Mouse (Mus musculus) lung, postnatal 25 days (tissue): ENCODE measurements around the gene Smo.
A peak's percentile ranks its signal among the peaks of the same experiment; 100 is the strongest.

ENCODE experiments used
- DNase-seq: peaks from one replicate; pipeline ENCODE4 v3.0.0; 2022; ENCODE audit warnings: low spot score

The Smo gene

GRCm38 (mm10) chr6:29776542-29777237 lies 41.4 kb downstream of the Smo start:
- DNase-seq, result no peak

DNA sequence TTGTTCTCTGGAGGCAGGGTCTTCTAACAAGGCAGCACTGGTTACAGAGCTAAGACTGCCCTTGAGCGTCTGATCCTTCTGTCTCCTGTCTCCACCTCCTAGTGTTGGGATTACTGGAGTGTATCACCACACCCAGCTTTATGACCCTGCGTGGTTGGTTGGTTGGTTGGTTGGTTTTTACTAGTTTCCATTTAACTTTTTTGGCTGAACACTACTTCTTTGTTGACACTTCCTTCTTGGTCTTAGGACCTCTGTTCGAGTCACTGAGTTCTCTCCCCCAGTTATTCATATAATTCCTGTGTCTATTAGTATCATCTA lies 41.9 kb downstream of the Smo start:
- DNase-seq, result no peak

- no peak for DNase-seq
Observed at GRCm38 (mm10) chr6:29780082-29780481, 44.8 kb downstream of the Smo start.

- DNase-seq, result no peak
Observed at GRCm38 (mm10) chr6:29780571-29780970, 45.3 kb downstream of the Smo start.

DNA sequence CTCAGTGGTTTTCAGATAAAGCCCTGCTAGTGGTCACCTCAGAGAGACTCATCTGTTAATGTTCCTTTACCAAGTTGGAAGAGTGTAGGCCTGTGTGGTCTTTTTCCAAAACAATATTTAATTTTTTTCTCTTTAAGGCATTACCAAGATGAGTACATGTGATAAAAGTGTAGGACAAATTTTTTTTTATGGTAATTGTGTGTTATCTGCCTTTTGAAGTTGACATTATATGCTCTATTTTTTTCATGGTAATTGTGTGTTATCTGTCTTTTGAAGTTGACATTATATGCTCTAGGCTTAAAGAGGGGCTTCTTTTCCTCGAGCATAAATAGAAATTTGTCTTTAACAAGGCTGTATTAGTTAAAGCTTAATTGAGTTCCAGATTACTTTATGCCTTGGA lies 46.9 kb downstream of the Smo start:
- no peak for DNase-seq

DNA sequence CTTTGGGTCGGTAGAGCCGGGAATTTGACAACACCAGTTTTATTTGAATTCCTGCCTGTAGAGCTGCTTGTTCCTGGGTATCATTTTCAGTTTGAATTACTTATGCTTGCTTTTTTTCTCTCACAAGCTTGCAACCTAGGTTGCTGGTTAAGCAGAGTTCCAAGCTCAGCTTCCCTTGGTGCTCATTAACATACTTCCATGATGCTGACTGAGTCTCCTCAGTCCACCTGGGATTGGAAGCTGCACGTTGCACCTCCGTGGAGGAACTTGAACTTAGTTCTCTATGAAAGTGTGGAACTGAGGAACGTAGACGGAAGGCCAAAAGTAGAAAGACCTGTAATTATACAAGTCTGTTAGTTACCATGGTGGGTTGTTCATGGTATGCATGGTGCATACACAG lies 48.7 kb downstream of the Smo start:
- no peak for DNase-seq

DNA sequence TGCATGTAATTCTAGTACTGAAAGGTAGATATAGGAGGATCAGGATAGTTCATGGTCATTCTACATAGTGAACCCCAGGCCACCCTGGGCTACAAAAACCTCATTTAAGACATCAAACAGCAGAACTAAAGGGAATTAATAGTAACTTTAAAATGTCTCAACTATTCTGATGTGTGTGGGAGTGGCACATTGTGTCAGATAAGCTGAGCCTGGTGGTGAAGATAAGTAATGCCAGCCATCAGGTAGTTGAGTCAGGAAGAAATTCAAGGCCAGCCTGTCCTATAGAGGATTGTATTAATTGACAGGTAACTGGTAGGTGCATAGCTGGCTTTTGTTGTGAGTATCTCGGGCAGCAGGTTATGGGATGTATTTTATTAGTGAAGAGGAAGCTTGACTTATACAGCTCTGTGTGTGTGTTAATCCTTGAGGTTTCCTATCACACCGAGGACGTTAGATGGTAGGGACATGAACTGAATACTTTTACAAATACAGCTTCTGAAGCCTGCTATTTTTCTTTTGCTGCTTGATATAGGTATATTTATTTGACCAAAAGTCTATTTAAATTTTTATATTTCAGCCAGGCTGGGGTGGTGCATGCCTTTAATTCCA lies 49.2 kb downstream of the Smo start:
- DNase-seq, result no peak

- no peak for DNase-seq
Observed at GRCm38 (mm10) chr6:29785759-29786158, 50.5 kb downstream of the Smo start.

DNA sequence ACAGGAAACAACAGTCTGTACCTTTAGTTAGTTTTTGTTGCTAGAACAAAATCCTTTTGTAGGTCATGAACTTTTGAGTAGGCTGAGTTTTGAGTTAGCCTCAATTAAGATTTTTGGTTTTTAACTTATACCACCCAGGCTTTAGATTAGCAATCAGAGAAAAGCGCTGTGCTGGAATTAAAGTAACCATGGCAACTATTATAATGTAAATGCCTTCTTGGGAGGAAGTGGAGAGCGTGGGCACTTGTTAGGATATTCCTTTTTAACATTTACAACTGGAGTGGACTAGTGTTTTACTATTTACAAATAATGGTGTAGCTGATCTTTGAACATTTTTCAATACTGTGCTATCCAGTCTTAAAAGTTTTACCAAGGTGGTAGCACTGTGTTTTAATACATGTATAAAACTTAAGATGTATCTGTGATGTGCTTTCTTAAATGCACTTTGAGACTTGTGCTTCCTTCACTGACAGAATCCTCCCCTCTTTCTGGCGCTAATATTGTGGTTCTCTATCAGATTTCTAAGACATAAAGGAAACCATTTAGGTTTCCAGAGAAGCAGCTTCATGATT lies 53.6 kb downstream of the Smo start:
- DNase-seq, result no peak

DNA sequence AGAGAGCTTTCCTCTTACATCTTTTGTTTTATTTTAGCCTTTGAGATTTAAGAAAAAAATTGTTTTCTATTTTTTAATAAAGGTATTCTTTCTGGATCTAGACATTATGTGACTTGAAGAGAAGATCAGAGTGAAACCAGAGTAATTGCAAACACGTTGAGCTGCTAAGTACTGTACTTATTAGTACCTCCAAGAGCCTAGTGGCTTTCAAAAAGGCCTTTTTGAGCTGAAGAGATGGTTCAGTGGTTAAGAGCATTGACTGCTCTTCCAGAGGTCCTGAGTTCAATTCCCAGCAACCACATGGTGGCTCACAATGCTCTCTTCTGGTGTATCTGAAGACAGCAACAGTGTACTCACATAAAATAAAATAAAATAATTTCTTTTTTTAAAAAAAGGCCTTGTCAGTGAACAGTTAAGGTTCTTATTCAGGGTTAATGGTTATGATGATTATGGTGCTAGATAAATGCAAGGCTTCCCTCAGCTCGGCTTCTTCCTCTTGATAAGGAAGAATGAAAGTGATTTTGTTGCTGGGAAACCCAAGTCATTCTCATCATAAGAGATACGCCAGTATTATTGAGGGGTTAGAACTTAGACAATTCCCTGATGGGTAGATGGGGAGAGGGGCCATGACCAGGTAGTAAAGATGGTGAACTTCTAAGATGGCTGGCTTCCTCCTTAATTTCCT lies 54.9 kb downstream of the Smo start:
- DNase-seq, result no peak

DNA sequence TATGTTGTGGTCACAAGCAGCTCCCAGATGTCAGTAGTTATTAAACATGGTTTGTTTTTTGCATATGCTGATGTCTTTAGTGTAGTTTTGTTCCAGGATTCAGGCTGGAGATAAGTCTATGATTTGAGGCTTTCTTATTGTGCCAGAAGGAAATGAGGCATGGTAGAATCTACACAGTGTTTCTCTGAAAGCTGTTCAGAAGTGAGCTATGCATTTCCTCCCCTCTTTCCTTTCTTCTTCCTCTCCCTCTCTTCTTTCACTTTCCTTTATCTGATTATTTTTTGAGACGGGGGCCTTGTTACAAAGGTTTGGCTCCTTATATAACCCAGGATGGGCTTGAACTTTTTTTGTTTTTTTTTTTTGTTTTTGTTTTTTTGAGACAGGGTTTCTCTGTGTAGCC lies 58.2 kb downstream of the Smo start:
- no peak for DNase-seq

- peak; percentile 14 for DNase-seq
Observed at GRCm38 (mm10) chr6:29794582-29794981, 59.3 kb downstream of the Smo start.

- no peak for DNase-seq
Observed at GRCm38 (mm10) chr6:29802979-29803378, 67.7 kb downstream of the Smo start.

- DNase-seq, result no peak
Observed at GRCm38 (mm10) chr6:29804006-29804405, 68.7 kb downstream of the Smo start.

DNA sequence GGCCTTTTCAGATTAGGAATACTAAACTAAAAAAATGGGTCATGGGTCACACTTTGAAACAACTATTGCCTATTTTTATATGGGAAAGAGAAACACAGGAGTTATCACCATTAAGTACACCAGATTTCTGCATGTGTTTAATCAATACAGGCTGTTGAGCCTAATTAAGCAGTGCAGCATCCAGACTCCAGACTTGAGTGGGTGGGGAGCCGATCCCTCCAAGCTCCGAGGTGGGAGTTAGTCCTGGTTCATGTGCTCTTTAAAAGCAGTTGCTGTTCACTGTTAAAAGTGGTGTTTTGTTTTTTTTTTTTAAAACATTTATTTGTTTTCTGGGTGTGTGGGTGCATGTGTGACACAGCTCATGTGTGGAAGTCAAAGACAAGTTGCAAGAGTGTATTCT lies 70.1 kb downstream of the Smo start:
- no peak for DNase-seq
